Mouse (Mus musculus) cerebellum, adult 2 months (tissue): ENCODE measurements at regions not wholly inside any gene's neighbourhood (a gene's known extent, or its start where the extent isn't known, plus 50 kb on each side); places are given as distances from the start of the nearest gene placed in this dataset.

Experiments
- DNase-seq, 2 experiments: peaks; one replicate each; pipeline ENCODE4 v3.0.0; 2021
- H3K27ac ChIP-seq: fragments of 200-500 bp; 2 replicates; pipeline ENCODE4 v1.5.1; 2012; ENCODE audit warnings: low read length, control low read depth, inconsistent platforms; ENCODE audit not compliant: insufficient read depth
- H3K27me3 ChIP-seq: fragments of 200-500 bp; 2 replicates; pipeline ENCODE4 v1.6.1; 2012; ENCODE audit warnings: inconsistent platforms, mild to moderate bottlenecking, low read length, moderate library complexity; ENCODE audit not compliant: control insufficient read depth, insufficient read depth
- H3K4me1 ChIP-seq: fragments of 200-500 bp; 2 replicates; pipeline ENCODE4 v1.6.1; 2011; ENCODE audit warnings: low read length; ENCODE audit not compliant: control insufficient read depth, insufficient read depth
- H3K4me3 ChIP-seq: fragments of 200-500 bp; replicated peaks from 2 replicates; pipeline ENCODE3; 2011; ENCODE audit warnings: mild to moderate bottlenecking, low read depth, low read length, control low read depth; ENCODE audit not compliant: insufficient read depth
- CTCF ChIP-seq: fragments of 200-500 bp; IDR thresholded peaks from 2 replicates; pipeline ENCODE4 v1.5.1; 2011; ENCODE audit warnings: low read depth, mild to moderate bottlenecking, control low read depth, low read length, moderate library complexity, borderline replicate concordance; ENCODE audit not compliant: insufficient read depth
- POLR2A ChIP-seq: fragments of 200-500 bp; IDR thresholded peaks from 2 replicates; pipeline ENCODE4 v1.6.1; 2011; ENCODE audit warnings: low read length, control low read depth, borderline replicate concordance; ENCODE audit not compliant: insufficient read depth
- WGBS: fragments of 180-500 bp; shearing (Covaris S2); methylation state at CpG from one replicate; pipeline ENCODE4 v1.1.7; 2018; 5-methylcytosine and 5-hydroxymethylcytosine counted together

- no peak overlapping the region for H3K27ac ChIP-seq
- H3K27me3 ChIP-seq: no peaks in the 10 kb centered on the region
- WGBS: 79% methylated on average over 6 of the region's 6 CpGs
- TF ChIP-seq POLR2A (no peak), CTCF (no peak)
- H3K4me1 ChIP-seq: no peaks in the 10 kb centered on the region
- no peak for DNase-seq
- no peak overlapping the region for H3K4me3 ChIP-seq
Measured at GRCm38 (mm10) chr2:3924696-3925095, 92.8 kb upstream of the Frmd4a start.

DNA sequence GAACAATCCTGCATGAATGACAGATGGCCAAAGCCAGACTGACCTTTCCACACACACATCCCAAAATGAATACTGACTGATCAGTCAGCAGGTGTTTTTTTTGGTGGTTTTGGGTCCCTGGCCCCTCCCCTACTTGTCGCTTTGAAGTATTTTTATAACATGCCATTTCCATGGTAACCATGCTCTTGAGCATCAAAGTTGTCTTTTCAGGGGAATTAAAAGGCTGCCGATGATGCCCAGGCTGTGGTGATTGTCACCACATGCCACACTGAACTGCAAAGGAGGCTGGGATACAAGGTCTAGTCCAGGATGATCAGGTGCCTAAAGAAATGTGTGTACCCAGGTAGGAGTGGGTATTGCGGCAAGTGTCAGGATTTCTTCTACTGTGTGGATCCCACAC lies 92.3 kb upstream of the Frmd4a start:
- no peak overlapping the region for H3K27ac ChIP-seq
- no peak for DNase-seq
- H3K4me3 ChIP-seq: no peak overlapping the region
- no peak for TF ChIP-seq CTCF
- no peak for TF ChIP-seq POLR2A
- WGBS: 56% methylated on average over 3 of the region's 3 CpGs
- no peaks in the 10 kb centered on the region for H3K4me1 ChIP-seq
- H3K27me3 ChIP-seq: no peaks in the 10 kb centered on the region

DNA sequence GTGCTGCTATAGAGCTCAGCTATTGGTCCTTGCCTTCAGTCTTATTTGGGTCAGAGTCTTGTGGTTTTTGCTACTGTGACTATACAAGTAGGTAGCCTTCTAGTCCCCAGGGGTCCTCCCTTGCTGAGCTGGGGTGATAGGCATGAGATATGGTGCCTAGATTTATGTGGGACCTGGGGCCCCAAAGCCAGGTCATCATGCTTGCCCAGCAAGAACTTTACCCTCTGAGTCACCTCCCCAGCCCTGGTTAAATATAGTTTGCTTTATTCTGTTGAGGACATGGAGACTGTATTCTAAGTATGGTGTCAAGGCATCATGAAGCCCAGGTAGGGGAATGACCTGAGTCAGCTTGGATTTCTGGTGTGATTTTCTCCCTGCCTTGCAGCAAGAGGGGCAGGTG lies 91.4 kb upstream of the Frmd4a start:
- no peak overlapping the region for H3K27ac ChIP-seq
- H3K4me1 ChIP-seq: no peaks in the 10 kb centered on the region
- DNase-seq: no peak
- H3K27me3 ChIP-seq: no peaks in the 10 kb centered on the region
- no peak overlapping the region for H3K4me3 ChIP-seq
- TF ChIP-seq POLR2A: no peak
- TF ChIP-seq CTCF: no peak

DNA sequence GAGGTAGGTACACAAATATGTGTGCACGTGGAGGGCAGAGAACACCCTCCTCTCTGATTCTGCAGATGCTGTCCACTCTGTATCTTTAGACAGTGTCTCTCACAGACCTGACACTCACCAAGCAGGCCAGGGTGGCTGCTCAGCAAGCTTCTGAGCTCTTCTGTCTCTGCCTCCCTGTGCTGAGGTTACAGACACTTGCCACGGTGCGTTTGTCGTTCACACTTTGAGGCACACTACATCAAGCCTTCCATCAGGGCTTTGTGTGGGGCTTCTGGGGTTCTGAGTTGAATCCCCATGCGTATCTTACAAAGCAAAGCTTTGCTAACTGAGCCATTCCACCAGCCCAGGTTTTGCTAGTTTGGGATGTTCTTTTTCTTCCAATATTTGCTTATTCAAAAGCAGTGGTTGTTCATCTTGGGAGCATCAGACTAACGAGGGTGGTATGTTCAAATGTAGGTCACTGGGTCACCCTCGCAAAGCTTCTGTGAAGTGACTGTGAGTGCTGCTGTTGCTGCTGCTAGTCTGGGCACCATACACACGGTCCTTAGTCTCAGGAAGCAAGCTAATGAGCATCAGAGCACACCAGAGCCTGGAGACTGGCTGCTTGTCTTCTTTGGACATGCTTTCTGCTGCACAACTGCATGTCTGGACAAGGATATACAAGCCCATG lies 90.2 kb upstream of the Frmd4a start:
- WGBS: 69% methylated on average over 8 of the region's 8 CpGs

DNA sequence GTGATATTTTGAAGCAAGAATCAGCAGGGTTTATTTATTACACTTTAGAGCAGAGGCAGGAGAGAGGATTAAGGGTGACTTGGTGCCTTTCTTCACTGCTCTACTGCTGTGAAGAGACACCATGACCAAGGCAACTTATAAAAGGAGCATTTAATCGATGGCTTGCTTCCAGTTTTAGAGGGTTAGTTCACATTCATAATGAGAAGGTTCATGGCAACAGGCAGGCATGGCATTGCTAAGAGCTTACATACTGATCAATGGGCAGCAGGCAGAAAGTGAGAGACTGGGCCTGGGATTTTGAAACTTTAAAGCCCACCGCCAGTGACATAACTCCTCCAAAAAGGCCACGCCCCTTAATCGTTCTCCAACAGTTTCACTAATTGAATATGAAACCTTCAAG lies 89.7 kb upstream of the Frmd4a start:
- no peak for DNase-seq

More for the DNA sequence above, 90.2 kb upstream of the Frmd4a start:
- no peak for TF ChIP-seq POLR2A
- no peak for TF ChIP-seq CTCF
- no peak overlapping the region for H3K27ac ChIP-seq
- H3K4me3 ChIP-seq: no peak overlapping the region
- H3K4me1 ChIP-seq: no peaks in the 10 kb centered on the region
- no peak for DNase-seq
- no peaks in the 10 kb centered on the region for H3K27me3 ChIP-seq

GRCm38 (mm10) chr2:3930650-3931049 lies 86.9 kb upstream of the Frmd4a start:
- no peak for DNase-seq
- Histone ChIP-seq H3K4me3 (no peak overlapping the region), H3K27me3 (no peaks in the 10 kb centered on the region), H3K4me1 (no peaks in the 10 kb centered on the region), H3K27ac (no peak overlapping the region)
- WGBS: 71% methylated on average over 5 of the region's 5 CpGs
- no peak for TF ChIP-seq POLR2A
- TF ChIP-seq CTCF: no peak

More for the DNA sequence above, 89.7 kb upstream of the Frmd4a start:
- Histone ChIP-seq H3K4me1 (no peaks in the 10 kb centered on the region), H3K27ac (no peak overlapping the region), H3K4me3 (no peak overlapping the region), H3K27me3 (no peaks in the 10 kb centered on the region)
- no peak for TF ChIP-seq POLR2A
- TF ChIP-seq CTCF: no peak
- 59% methylated on average over 4 of the region's 4 CpGs for WGBS

DNA sequence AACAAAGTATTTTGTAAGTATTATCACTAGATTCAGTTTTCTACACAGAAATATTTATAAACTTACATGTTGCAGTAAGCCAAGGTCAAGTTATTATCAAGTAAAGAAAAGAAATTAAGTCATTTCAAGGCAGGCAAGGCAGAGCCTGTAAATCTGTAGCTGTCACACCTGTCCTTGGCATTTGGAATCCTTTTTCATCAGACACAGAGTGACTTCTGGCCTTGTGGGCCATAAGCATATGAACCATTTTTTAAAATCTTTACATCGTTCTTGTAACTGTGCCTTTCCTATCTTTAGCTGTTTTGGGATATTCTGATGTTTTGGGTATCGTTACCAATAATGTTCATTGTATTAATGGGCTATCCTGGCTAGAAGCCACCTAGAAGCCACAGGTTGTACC lies 76.7 kb upstream of the Frmd4a start:
- H3K27ac ChIP-seq: no peak overlapping the region
- no peak for DNase-seq
- TF ChIP-seq CTCF: no peak
- TF ChIP-seq POLR2A: no peak
- H3K27me3 ChIP-seq: no peaks in the 10 kb centered on the region
- no peaks in the 10 kb centered on the region for H3K4me1 ChIP-seq
- H3K4me3 ChIP-seq: no peak overlapping the region
- 91% methylated on average over 2 of the region's 2 CpGs for WGBS

GRCm38 (mm10) chr2:3941496-3941895 lies 76.0 kb upstream of the Frmd4a start:
- Histone ChIP-seq H3K4me3 (no peak overlapping the region), H3K4me1 (no peaks in the 10 kb centered on the region; the same call in 1 of the 2 replicates), H3K27me3 (no peaks in the 10 kb centered on the region), H3K27ac (no peak overlapping the region)
- DNase-seq: no peak
- TF ChIP-seq CTCF: no peak
- TF ChIP-seq POLR2A: no peak
- 95% methylated on average over 1 of the region's 1 CpGs for WGBS

DNA sequence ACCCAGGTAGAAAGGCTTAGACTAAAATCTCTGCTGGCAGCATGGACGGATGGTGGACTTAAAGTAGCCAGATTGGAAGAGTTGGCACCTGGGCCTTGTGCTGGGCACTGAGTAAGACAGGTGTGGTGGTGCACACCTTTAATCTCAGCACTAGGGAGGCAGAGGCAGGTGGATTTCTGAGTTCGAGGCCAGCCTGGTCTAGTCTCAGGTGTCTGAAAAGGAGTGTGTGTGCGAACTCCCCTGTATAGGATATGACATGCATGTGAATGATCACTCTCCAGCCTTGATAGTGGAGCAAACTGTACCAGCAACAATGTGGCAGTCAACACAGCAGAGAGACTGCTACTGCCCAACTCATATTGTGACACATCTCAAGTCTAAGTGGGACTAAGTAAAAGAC lies 70.1 kb upstream of the Frmd4a start:
- 95% methylated on average over 3 of the region's 3 CpGs for WGBS
- Histone ChIP-seq H3K4me3 (no peak overlapping the region), H3K27me3 (no peaks in the 10 kb centered on the region), H3K27ac (no peak overlapping the region), H3K4me1 (no peaks in the 10 kb centered on the region; the same call in 1 of the 2 replicates)
- TF ChIP-seq POLR2A: no peak
- TF ChIP-seq CTCF: no peak
- DNase-seq: no peak
